ENCODE assay signal across 12 mouse cellular contexts in genomic region chr9:102766741-102767140, GRCm38 (mm10). TPM values are rescaled to one million over a fixed set of nuclear protein-coding genes. Genes with fewer than 3 reads are reported as not detected.
DNase-seq lines count a peak whose midpoint lies in the region; ATAC-seq and TF ChIP-seq lines count a peak whose summit lies in the region.
"Had no signal": no experiment of that assay in that cellular context is flagged by ENCODE, and none has a peak within 500 bp of the region (broad histone marks: within the 10 kb centered on the region; RNA-seq: fewer than 3 reads in every experiment).

No protein-coding gene starts in this region.

- ATAC-seq in heart, embryonic 12.5 days (ENCODE audit: insufficient number of reproducible peaks, low FRiP score): no peak; the same call in 1 of the 2 replicates
- ATAC-seq in heart, postnatal 0 days (ENCODE audit: insufficient read depth, low read depth): peak; percentile 44
- ATAC-seq in limb, embryonic 15.5 days (ENCODE audit: insufficient number of reproducible peaks, low FRiP score, low TSS enrichment, low read depth): no peak
- ATAC-seq in CD4-positive, CD25-positive, alpha-beta regulatory T cell, adult 4 months: no peak
- ATAC-seq: forebrain, embryonic 14.5 days had no signal

- intact Hi-C loops in heart, adult 2 months (cut with DNase I): no loop called here

- WGBS in heart, embryonic 12.5 days: 58% methylated on average over 3 of the region's 3 CpGs
- 73% methylated on average over 3 of the region's 3 CpGs for WGBS in heart, adult 2 months
- WGBS in heart, postnatal 0 days: 67% methylated on average over 3 of the region's 3 CpGs
- WGBS in limb, embryonic 15.5 days: 54% methylated on average over 3 of the region's 3 CpGs

- no peak for TF ChIP-seq EP300 in heart, adult 2 months (IDR thresholded peaks at IDR 0.05; ENCODE audit: insufficient read depth, low read depth, low read length)
- no peak for TF ChIP-seq EP300 in heart, postnatal 0 days (IDR thresholded peaks at IDR 0.05; ENCODE audit: low read depth)

- no peaks in the 10 kb centered on the region for H3K79me2 ChIP-seq in heart, adult 2 months (replicated peaks; ENCODE audit: control insufficient read depth, insufficient read depth, low read length)

- no peaks in the 10 kb centered on the region for H3K27me3 ChIP-seq in heart, embryonic 12.5 days (replicated peaks)
- no peaks in the 10 kb centered on the region for H3K27me3 ChIP-seq in heart, adult 2 months (ENCODE audit: control insufficient read depth, insufficient read depth, low read length)
- H3K27me3 ChIP-seq in heart, postnatal 0 days (ENCODE audit: control insufficient read depth, insufficient read depth, low read length): no peaks in the 10 kb centered on the region
- H3K27me3 ChIP-seq in limb, embryonic 15.5 days: no peaks in the 10 kb centered on the region

- H3K9me3 ChIP-seq in heart, embryonic 12.5 days (replicated peaks): no peaks in the 10 kb centered on the region
- H3K9me3 ChIP-seq in heart, postnatal 0 days (replicated peaks; ENCODE audit: control insufficient read depth, low read length): no peaks in the 10 kb centered on the region
- H3K9me3 ChIP-seq in limb, embryonic 15.5 days: no peaks in the 10 kb centered on the region

- no peak overlapping the region for H3K9ac ChIP-seq in heart, embryonic 12.5 days
- no peak overlapping the region for H3K9ac ChIP-seq in heart, adult 2 months (ENCODE audit: low read depth, low read length)
- H3K9ac ChIP-seq in heart, postnatal 0 days (replicated peaks; ENCODE audit: low read depth, low read length): no peak overlapping the region
- H3K9ac ChIP-seq in limb, embryonic 15.5 days: 0 out of 2 replicates have a peak overlapping the region, but pooled peaks have one; percentile 5

- no peak for DNase-seq in heart, adult 2 months
- peak; percentile 50 for DNase-seq in 3T3-L1 (ENCODE audit: low read depth, low spot score)
- no peak for DNase-seq in heart, postnatal 0 days (ENCODE audit: low spot score)
- no peak for DNase-seq in layer of hippocampus, adult 11-12 months (ENCODE audit: low spot score)
- DNase-seq in frontal cortex, postnatal 25 days (ENCODE audit: low spot score in 2 of 2): no peak
- DNase-seq: adrenal gland, postnatal 10 days; right cerebral cortex, postnatal 4 days; thymus, adult 18-20 months had no signal

- peaks cover 36% of the 10 kb centered on the region for H3K4me1 ChIP-seq in heart, embryonic 12.5 days (replicated peaks)
- H3K4me1 ChIP-seq in heart, adult 2 months (ENCODE audit: control insufficient read depth, insufficient read depth, low read length): peaks cover 5% of the 10 kb centered on the region
- H3K4me1 ChIP-seq in heart, postnatal 0 days (ENCODE audit: control insufficient read depth, insufficient read depth): peaks cover 24% of the 10 kb centered on the region
- H3K4me1 ChIP-seq in limb, embryonic 15.5 days: peaks cover 37% of the 10 kb centered on the region

- no peaks in the 10 kb centered on the region for H3K36me3 ChIP-seq in heart, embryonic 12.5 days
- H3K36me3 ChIP-seq in heart, adult 2 months (ENCODE audit: control insufficient read depth, insufficient read depth, low read length): no peaks in the 10 kb centered on the region
- no peaks in the 10 kb centered on the region for H3K36me3 ChIP-seq in heart, postnatal 0 days (replicated peaks; ENCODE audit: control insufficient read depth, insufficient read depth, low read length)
- H3K36me3 ChIP-seq in limb, embryonic 15.5 days: no peaks in the 10 kb centered on the region

- peak overlapping the region; percentile 37; the same call in 1 of the 2 replicates for H3K27ac ChIP-seq in heart, embryonic 12.5 days (ENCODE audit: poor library complexity, severe bottlenecking)
- H3K27ac ChIP-seq in heart, adult 2 months: no peak overlapping the region
- H3K27ac ChIP-seq in heart, postnatal 0 days (ENCODE audit: low read depth): peak overlapping the region; percentile 3; the same call in 1 of the 2 replicates
- H3K27ac ChIP-seq in limb, embryonic 15.5 days: peak overlapping the region; percentile 30; the same call in 1 of the 2 replicates

- no peak overlapping the region for H3K4me2 ChIP-seq in heart, embryonic 12.5 days
- no peak overlapping the region for H3K4me2 ChIP-seq in heart, postnatal 0 days (ENCODE audit: low read depth, low read length)
- no peak overlapping the region for H3K4me2 ChIP-seq in limb, embryonic 15.5 days

- no peak for TF ChIP-seq CTCF in heart, adult 2 months (IDR thresholded peaks at IDR 0.05)
- no peak for TF ChIP-seq CTCF in heart, postnatal 0 days (IDR thresholded peaks at IDR 0.05; ENCODE audit: low read depth)

- TF ChIP-seq POLR2A in heart, adult 2 months (IDR thresholded peaks at IDR 0.05; ENCODE audit: insufficient read depth, low read depth, low read length): no peak

- no peak overlapping the region for H3K4me3 ChIP-seq in heart, embryonic 12.5 days
- H3K4me3 ChIP-seq in heart, adult 2 months: no peak overlapping the region
- no peak overlapping the region for H3K4me3 ChIP-seq in heart, postnatal 0 days (ENCODE audit: low read depth, low read length)
- no peak overlapping the region for H3K4me3 ChIP-seq in limb, embryonic 15.5 days

RNA-seq across cellular contexts. Expression of gene Amotl2, which starts 50.3 kb away (rescaled TPM):
- 59.2 and 61.6 TPM in 2 replicates for polyA plus RNA-seq in heart, embryonic 12.5 days (2016; fragmentation: Nextera tagmentation; extraction: Ambion mirVana)
- 10 to 100 TPM; 56.5 to 66.3 TPM for total RNA-seq in heart, adult 2 months (2021)
- polyA plus RNA-seq in heart, adult 2 months (2012; rRNA removed): 25.9 and 28.3 TPM in 2 replicates
- 115 and 221 TPM in 2 replicates for total RNA-seq in heart, postnatal 0 days (2014; rRNA removed; ENCODE audit: low replicate concordance)
- polyA plus RNA-seq in heart, postnatal 0 days (2015; fragmentation: Nextera tagmentation; extraction: Ambion mirVana): 25.3 and 26.0 TPM in 2 replicates
- polyA plus RNA-seq in limb, embryonic 15.5 days (2015; fragmentation: Nextera tagmentation; extraction: Ambion mirVana): 60.7 and 61.5 TPM in 2 replicates
- polyA plus RNA-seq in CD4-positive, CD25-positive, alpha-beta regulatory T cell, adult 4 months (2017; shearing (Covaris generic)): not detected

Comparison
In these comparisons a context has a peak if more than half of its experiments do, and no peak if none do; other contexts are left out.
1. RNA of gene Amotl2, which starts 50.3 kb away (polyA plus RNA-seq): 60.7 to 61.5 TPM in limb, embryonic 15.5 days, 59.2 to 61.6 TPM in heart, embryonic 12.5 days, 25.9 to 28.3 TPM in heart, adult 2 months and 25.3 to 26.0 TPM in heart, postnatal 0 days; not detected in CD4-positive, CD25-positive, alpha-beta regulatory T cell, adult 4 months; every median in the first group is over 10 times any median in the second.